Mouse (Mus musculus) lung, postnatal 0 days (tissue): ENCODE measurements around the gene Defb15.
A peak's percentile ranks its signal among the peaks of the same experiment; 100 is the strongest.

ENCODE experiments used
- CTCF ChIP-seq: IDR thresholded peaks from 2 replicates; pipeline ENCODE4 v1.5.1; 2016; ENCODE audit warnings: antibody characterized with exemption, mild to moderate bottlenecking
- EP300 ChIP-seq: IDR thresholded peaks from 2 replicates; pipeline ENCODE4 v1.6.1; 2016; ENCODE audit warnings: antibody characterized with exemption, mild to moderate bottlenecking, control low read depth

- TF ChIP-seq CTCF, result peak; percentile 80
- no peak for TF ChIP-seq EP300
These were observed 22.8 kb upstream of the Defb15 start for GRCm38 (mm10) chr8:21955321-21955720.
